Mouse (Mus musculus) ovary, adult 18-20 months (tissue): Measurements from ENCODE around the gene Htatsf1.
A peak's percentile ranks its signal among the peaks of the same experiment; 100 is the strongest.

Experiments used
- DNase-seq: peaks from one replicate; pipeline ENCODE4 v3.0.0; 2022; ENCODE audit warnings: low spot score, mixed read lengths

Htatsf1 gene

GRCm38 (mm10) chrX:57053174-57053992 is at the start of gene Htatsf1:
Gene Htatsf1 (plus strand): TSS chrX:57053583.
- peak; percentile 67 for DNase-seq

DNA sequence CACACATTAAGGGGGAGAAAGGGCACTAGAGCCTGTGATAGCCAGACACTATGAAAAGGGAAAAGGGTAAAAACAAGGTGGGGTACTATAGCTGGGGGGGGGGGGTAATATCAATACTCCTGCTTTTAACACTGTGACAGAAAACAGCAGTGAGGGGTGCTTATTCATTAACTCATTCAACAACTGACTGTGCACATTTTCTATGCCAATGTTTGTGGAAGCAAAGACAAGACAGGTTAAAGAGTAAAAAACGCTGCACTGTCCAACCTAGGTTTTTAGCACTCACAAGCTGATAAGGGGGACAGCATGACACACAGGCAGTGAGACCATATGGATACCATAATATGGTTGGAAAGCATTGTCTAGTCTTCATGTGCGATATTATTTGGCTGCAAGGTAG is 40.5 kb upstream of the Htatsf1 start:
- no peak for DNase-seq

DNA sequence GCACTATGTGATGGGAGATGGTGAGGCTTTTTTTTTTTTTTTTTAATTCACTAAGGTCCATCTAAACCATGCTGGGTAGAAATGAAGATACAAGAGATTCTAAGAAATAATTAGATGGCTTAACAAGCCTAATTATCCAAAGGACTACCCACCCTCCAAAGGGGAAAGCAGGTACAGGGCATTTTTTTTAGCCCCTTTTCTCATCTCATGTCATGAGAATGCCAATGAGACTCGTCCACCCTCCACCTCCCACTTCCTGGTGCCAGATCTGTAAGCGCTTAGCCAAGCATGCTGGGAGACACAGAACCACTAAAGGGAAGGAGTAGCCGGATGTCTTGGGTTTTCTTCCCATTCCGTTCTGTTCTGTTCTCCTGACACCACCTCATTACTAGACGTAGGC is 10.6 kb upstream of the Htatsf1 start, which contains the start of gene Brs3:
TSS of gene Brs3 (plus strand) at position 301 of the 400 bp plus-strand sequence.
- no peak for DNase-seq

GRCm38 (mm10) chrX:57043869-57044268 is 9.5 kb upstream of the Htatsf1 start:
- DNase-seq = no peak

DNA sequence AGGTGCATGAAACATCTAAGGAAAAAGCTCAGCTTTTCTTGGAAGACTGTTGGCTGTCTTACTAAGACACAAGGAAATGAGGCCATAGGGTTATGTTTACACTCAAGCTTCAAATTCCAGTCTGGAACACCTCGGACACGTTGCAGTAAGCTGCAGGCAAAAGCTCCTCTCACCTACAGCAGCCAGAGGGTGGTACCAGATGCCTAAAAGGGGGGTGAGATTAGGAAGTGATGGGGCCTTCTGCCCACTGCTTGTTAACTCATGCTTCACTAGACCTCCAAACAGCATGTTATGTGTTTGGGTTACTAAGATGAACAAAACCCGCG is 572 bp upstream of the Htatsf1 start:
- DNase-seq = no peak

DNA sequence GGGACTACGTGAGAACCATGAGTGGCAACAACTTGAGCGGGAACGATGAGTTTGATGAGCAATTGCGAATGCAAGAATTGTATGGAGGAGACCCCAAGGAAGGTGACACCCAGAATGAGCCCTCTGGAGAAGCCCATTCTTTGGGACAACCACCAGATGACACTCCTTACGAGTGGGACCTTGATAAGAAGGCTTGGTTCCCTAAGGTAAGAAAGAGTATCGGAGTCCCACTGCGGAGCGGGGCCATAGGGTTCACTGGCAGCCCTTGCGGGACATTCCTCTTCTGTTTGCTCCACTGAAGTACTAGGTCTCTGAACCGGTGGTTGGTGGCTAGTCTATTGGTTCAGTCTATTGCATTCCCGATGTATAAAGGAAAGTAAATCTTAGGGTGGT is 606 bp downstream of the Htatsf1 start:
- no peak for DNase-seq

DNA sequence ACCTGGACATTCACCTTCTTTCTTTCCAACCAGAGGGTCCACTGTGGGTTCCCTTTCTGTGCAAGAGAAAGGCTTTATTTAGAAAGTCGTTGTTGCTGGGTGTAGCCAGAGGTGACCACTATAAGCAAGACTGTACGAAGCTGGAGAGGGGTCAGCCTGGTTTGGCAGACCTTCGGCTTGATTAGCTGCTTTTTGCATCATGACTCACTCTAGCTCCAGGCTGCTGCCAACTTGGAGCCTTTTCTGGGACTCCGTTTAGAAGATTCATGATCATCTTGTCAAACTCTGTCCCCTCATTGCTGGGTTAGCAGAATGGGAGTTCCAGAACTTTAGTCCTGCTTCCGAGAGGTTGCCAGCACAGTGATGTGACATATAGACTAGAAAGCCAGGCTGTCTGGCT is 28.1 kb downstream of the Htatsf1 start:
- no peak for DNase-seq

DNA sequence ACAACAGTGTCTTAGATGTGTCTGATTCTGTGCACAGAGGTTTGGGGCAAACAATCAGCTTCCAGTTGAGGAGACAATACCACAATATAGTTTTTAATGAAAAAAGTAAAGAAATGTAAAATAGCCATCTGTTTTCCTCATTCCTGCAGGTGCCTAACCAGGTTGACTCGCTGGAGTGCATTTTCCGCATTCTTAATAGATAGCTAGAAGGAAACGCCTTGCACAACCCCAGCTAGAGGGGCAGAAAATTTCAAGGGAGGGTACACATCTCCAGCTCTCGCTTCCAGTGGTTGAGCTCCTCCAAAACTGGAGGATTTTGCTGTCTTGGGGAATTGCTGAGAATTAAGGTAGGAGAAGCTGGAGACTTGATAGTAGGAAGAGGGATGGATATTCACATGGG is 34.4 kb downstream of the Htatsf1 start, which contains the start of gene Vgll1:
TSS of gene Vgll1 (plus strand) at position 301 of the 400 bp plus-strand sequence.
- DNase-seq = no peak

- DNase-seq = no peak
Observed at GRCm38 (mm10) chrX:57103415-57103814, 50.0 kb downstream of the Htatsf1 start.

GRCm38 (mm10) chrX:57106956-57107355 is 53.6 kb downstream of the Htatsf1 start:
- DNase-seq = no peak
